Mouse (Mus musculus) ovary, adult 18-20 months (tissue): ENCODE measurements around the gene Cdc42.
A peak's percentile ranks its signal among the peaks of the same experiment; 100 is the strongest.

Experiments used
- DNase-seq: peaks from one replicate; pipeline ENCODE4 v3.0.0; 2022; ENCODE audit warnings: low spot score, mixed read lengths

Cdc42 gene

GRCm38 (mm10) chr4:137371596-137372523 is 14.3 kb upstream of the Cdc42 start:
- no peak for DNase-seq

- DNase-seq = no peak
Measured at GRCm38 (mm10) chr4:137369954-137370750, 12.6 kb upstream of the Cdc42 start.

- DNase-seq = no peak
Measured at GRCm38 (mm10) chr4:137368198-137368597, 10.7 kb upstream of the Cdc42 start.

GRCm38 (mm10) chr4:137367275-137368088 is 10.0 kb upstream of the Cdc42 start:
- no peak for DNase-seq

GRCm38 (mm10) chr4:137366097-137366496 is 8.6 kb upstream of the Cdc42 start:
- no peak for DNase-seq

- no peak for DNase-seq
Measured at GRCm38 (mm10) chr4:137365356-137366062, 8.0 kb upstream of the Cdc42 start.

- DNase-seq = no peak
Measured at GRCm38 (mm10) chr4:137364826-137365225, 7.3 kb upstream of the Cdc42 start.

GRCm38 (mm10) chr4:137360996-137361395 is 3.5 kb upstream of the Cdc42 start:
- DNase-seq = no peak

GRCm38 (mm10) chr4:137358291-137359002 is 927 bp upstream of the Cdc42 start:
- no peak for DNase-seq

- peak; percentile 50 for DNase-seq
Measured at GRCm38 (mm10) chr4:137356674-137357510, 628 bp downstream of the Cdc42 start.

GRCm38 (mm10) chr4:137350627-137351026 is 6.9 kb downstream of the Cdc42 start:
- DNase-seq = no peak

- DNase-seq = no peak
Measured at GRCm38 (mm10) chr4:137345790-137346189, 11.7 kb downstream of the Cdc42 start.

- DNase-seq = no peak
Measured at GRCm38 (mm10) chr4:137345112-137345511, 12.4 kb downstream of the Cdc42 start.

- DNase-seq = no peak
Measured at GRCm38 (mm10) chr4:137342816-137343215, 14.7 kb downstream of the Cdc42 start.

GRCm38 (mm10) chr4:137339415-137339814 is 18.1 kb downstream of the Cdc42 start:
- no peak for DNase-seq

GRCm38 (mm10) chr4:137336468-137336867 is 21.1 kb downstream of the Cdc42 start:
- DNase-seq = no peak

- DNase-seq = no peak
Measured at GRCm38 (mm10) chr4:137332051-137332450, 25.5 kb downstream of the Cdc42 start.

- no peak for DNase-seq
Measured at GRCm38 (mm10) chr4:137326494-137326893, 31.0 kb downstream of the Cdc42 start.

GRCm38 (mm10) chr4:137324926-137325325 is 32.6 kb downstream of the Cdc42 start:
- no peak for DNase-seq
